Mouse (Mus musculus): ENCODE measurements around the gene Btrc. TPM values are rescaled to one million over a fixed set of nuclear protein-coding genes. Genes with fewer than 3 reads are reported as not detected.

The Btrc gene
- total and polyA plus RNA-seq, 3 experiments = 14.2 to 30.3 TPM; not detected in 1

GRCm38 (mm10) chr19:45447222-45447621 lies 83.7 kb downstream of the Btrc start:
- H3K9ac ChIP-seq (ENCODE audit: control insufficient read depth, low read depth, low read length, poor library complexity, severe bottlenecking) = no peak overlapping the region
- H3K4me3 ChIP-seq (ENCODE audit: control insufficient read depth in 1 of 2, insufficient read depth in 1 of 2, low read depth in 2 of 2, low read length in 2 of 2) = no peak overlapping the region
- H3K27ac ChIP-seq (ENCODE audit: control insufficient read depth, low read depth, low read length) = no peak overlapping the region
- H3K79me2 ChIP-seq (ENCODE audit: control insufficient read depth, insufficient read depth, low read length, poor library complexity) = no peaks in the 10 kb centered on the region
- H3K9me3 ChIP-seq (replicated peaks; ENCODE audit: insufficient read depth, low read length) = no peaks in the 10 kb centered on the region
- H3K27me3 ChIP-seq (ENCODE audit: control insufficient read depth in 1 of 2, insufficient read depth in 2 of 2, low read length in 2 of 2) = no peaks in the 10 kb centered on the region
- H3K36me3 ChIP-seq (ENCODE audit: control insufficient read depth in 1 of 2, insufficient read depth in 2 of 2, low read length in 2 of 2) = peaks cover 0 to 34% of the 10 kb centered on the region in 2 experiments; a peak in 2 of 4 replicates
- no peak for DNase-seq (ENCODE audit: low read depth, low spot score)
- TF ChIP-seq CTCF (IDR thresholded peaks at IDR 0.05 in 2 of 3, conservative IDR thresholded peaks at IDR 0.05 in 1 of 3; ENCODE audit: control insufficient read depth in 1 of 3, insufficient read depth in 1 of 3, low read depth in 2 of 3, low read length in 3 of 3, poor library complexity in 1 of 3, severe bottlenecking in 1 of 3) = no peak
- no peak for TF ChIP-seq SMC3 (IDR thresholded peaks at IDR 0.05; ENCODE audit: low read depth, low read length)
- no peak for TF ChIP-seq GATA1 (IDR thresholded peaks at IDR 0.05; ENCODE audit: low read depth, low read length)
- no peak for TF ChIP-seq NELFE (IDR thresholded peaks at IDR 0.05; ENCODE audit: low read depth, low read length)
- no peak for TF ChIP-seq ZMIZ1 (IDR thresholded peaks at IDR 0.05; ENCODE audit: low read depth, low read length)
- no peak for TF ChIP-seq TBP (IDR thresholded peaks at IDR 0.05; ENCODE audit: low read depth, low read length)
- no peak for TF ChIP-seq TAL1 (IDR thresholded peaks at IDR 0.05; ENCODE audit: low read length)
- TF ChIP-seq USF2 (IDR thresholded peaks at IDR 0.05; ENCODE audit: borderline replicate concordance in 1 of 2, insufficient read depth in 1 of 2, low read depth in 1 of 2, low read length in 2 of 2) = no peak
- peaks cover 11 to 33% of the 10 kb centered on the region in 2 experiments for H3K4me1 ChIP-seq (ENCODE audit: control insufficient read depth in 1 of 2, insufficient read depth in 2 of 2, low read length in 2 of 2)

GRCm38 (mm10) chr19:45447886-45448285 lies 84.4 kb downstream of the Btrc start:
- Histone ChIP-seq H3K79me2 (ENCODE audit: control insufficient read depth, insufficient read depth, low read length, poor library complexity) (no peaks in the 10 kb centered on the region), H3K9ac (ENCODE audit: control insufficient read depth, low read depth, low read length, poor library complexity, severe bottlenecking) (no peak overlapping the region), H3K27me3 (ENCODE audit: control insufficient read depth in 1 of 2, insufficient read depth in 2 of 2, low read length in 2 of 2) (no peaks in the 10 kb centered on the region), H3K27ac (ENCODE audit: control insufficient read depth, low read depth, low read length) (no peak overlapping the region), H3K4me1 (ENCODE audit: control insufficient read depth in 1 of 2, insufficient read depth in 2 of 2, low read length in 2 of 2) (peaks cover 11 to 28% of the 10 kb centered on the region in 2 experiments), H3K4me3 (ENCODE audit: control insufficient read depth in 1 of 2, insufficient read depth in 1 of 2, low read depth in 2 of 2, low read length in 2 of 2) (no peak overlapping the region), H3K36me3 (ENCODE audit: control insufficient read depth in 1 of 2, insufficient read depth in 2 of 2, low read length in 2 of 2) (peaks cover 0 to 30% of the 10 kb centered on the region in 2 experiments; a peak in 2 of 4 replicates), H3K9me3 (replicated peaks; ENCODE audit: insufficient read depth, low read length) (no peaks in the 10 kb centered on the region)
- TF ChIP-seq MXI1 (IDR thresholded peaks at IDR 0.05; ENCODE audit: low read depth, low read length) (no peak), TBP (IDR thresholded peaks at IDR 0.05; ENCODE audit: low read depth, low read length) (no peak), E2F4 (IDR thresholded peaks at IDR 0.05; ENCODE audit: borderline replicate concordance, low read depth, low read length) (no peak), ZKSCAN1 (IDR thresholded peaks at IDR 0.05; ENCODE audit: low read depth, low read length) (no peak), RCOR1 (IDR thresholded peaks at IDR 0.05; ENCODE audit: low read depth, low read length) (no peak), SMC3 (IDR thresholded peaks at IDR 0.05; ENCODE audit: low read depth, low read length) (no peak), RAD21 (IDR thresholded peaks at IDR 0.05; ENCODE audit: low read depth, low read length) (no peak), NELFE (IDR thresholded peaks at IDR 0.05; ENCODE audit: low read depth, low read length) (no peak), CHD2 (IDR thresholded peaks at IDR 0.05; ENCODE audit: low read length) (no peak), ZC3H11A (IDR thresholded peaks at IDR 0.05; ENCODE audit: low read depth, low read length) (no peak)
- DNase-seq (ENCODE audit: low read depth, low spot score) = no peak

- H3K27ac ChIP-seq (ENCODE audit: control insufficient read depth, low read depth, low read length) = no peak overlapping the region
- DNase-seq (ENCODE audit: low read depth, low spot score) = no peak
- no peaks in the 10 kb centered on the region for H3K79me2 ChIP-seq (ENCODE audit: control insufficient read depth, insufficient read depth, low read length, poor library complexity)
- TF ChIP-seq MEF2A (IDR thresholded peaks at IDR 0.05; ENCODE audit: extremely low read depth, insufficient replicate concordance, low read depth, low read length, poor library complexity, severe bottlenecking) = no peak
- TF ChIP-seq TBP (IDR thresholded peaks at IDR 0.05; ENCODE audit: low read depth, low read length) = no peak
- no peak for TF ChIP-seq TCF12 (IDR thresholded peaks at IDR 0.05; ENCODE audit: low read depth, low read length)
- no peak for TF ChIP-seq POLR2AphosphoS2 (IDR thresholded peaks at IDR 0.05; ENCODE audit: low read length)
- peaks cover 0 to 10% of the 10 kb centered on the region in 2 experiments; a peak in 2 of 4 replicates for H3K36me3 ChIP-seq (ENCODE audit: control insufficient read depth in 1 of 2, insufficient read depth in 2 of 2, low read length in 2 of 2)
- no peaks in the 10 kb centered on the region for H3K9me3 ChIP-seq (replicated peaks; ENCODE audit: insufficient read depth, low read length)
- no peaks in the 10 kb centered on the region for H3K27me3 ChIP-seq (ENCODE audit: control insufficient read depth in 1 of 2, insufficient read depth in 2 of 2, low read length in 2 of 2)
- H3K9ac ChIP-seq (ENCODE audit: control insufficient read depth, low read depth, low read length, poor library complexity, severe bottlenecking) = no peak overlapping the region
- peaks cover 4 to 6% of the 10 kb centered on the region in 2 experiments; a peak in 3 of 4 replicates for H3K4me1 ChIP-seq (ENCODE audit: control insufficient read depth in 1 of 2, insufficient read depth in 2 of 2, low read length in 2 of 2)
- H3K4me3 ChIP-seq (ENCODE audit: control insufficient read depth in 1 of 2, insufficient read depth in 1 of 2, low read depth in 2 of 2, low read length in 2 of 2) = no peak overlapping the region
Observed at GRCm38 (mm10) chr19:45454391-45454790, 90.9 kb downstream of the Btrc start.
